Mouse (Mus musculus): ENCODE measurements at regions not wholly inside any gene's neighbourhood (a gene's known extent, or its start where the extent isn't known, plus 50 kb on each side); places are given as distances from the start of the nearest gene placed in this dataset.

GRCm38 (mm10) chr11:22698057-22698941, 162.5 kb downstream of the B3gnt2 start:
- no peak for TF ChIP-seq POLR2A (IDR thresholded peaks at IDR 0.05; ENCODE audit: insufficient read depth, low read depth, low read length)
- 41% methylated on average over 5 of the region's 5 CpGs for WGBS
- H3K4me1 ChIP-seq (ENCODE audit: control insufficient read depth, insufficient read depth, low read length) = peaks cover 9% of the 10 kb centered on the region
- no peak overlapping the region; the same call in 1 of the 2 replicates for H3K4me3 ChIP-seq (ENCODE audit: insufficient read depth, low read depth, low read length)
- no peak overlapping the region; the same call in 1 of the 2 replicates for H3K27ac ChIP-seq (ENCODE audit: insufficient read depth, low read depth, low read length)

GRCm38 (mm10) chr11:22706082-22706481, 154.7 kb downstream of the B3gnt2 start:
- TF ChIP-seq CTCF (IDR thresholded peaks at IDR 0.05; ENCODE audit: insufficient read depth, low read depth, low read length) = no peak
- no peak for TF ChIP-seq POLR2A (IDR thresholded peaks at IDR 0.05; ENCODE audit: insufficient read depth, low read depth, low read length)
- Histone ChIP-seq H3K4me1 (ENCODE audit: control insufficient read depth, insufficient read depth, low read length) (no peaks in the 10 kb centered on the region), H3K4me3 (ENCODE audit: insufficient read depth, low read depth, low read length) (no peak overlapping the region), H3K27ac (ENCODE audit: insufficient read depth, low read depth, low read length) (no peak overlapping the region)
- WGBS = 85% methylated on average over 3 of the region's 3 CpGs
